Mouse (Mus musculus) heart, postnatal 4 days (tissue): ENCODE results near the gene Azin2. TPM values are rescaled to one million over a fixed set of nuclear protein-coding genes. Genes with fewer than 3 reads are reported as not detected.

ENCODE experiments used
- DNase-seq: peaks from one replicate; pipeline ENCODE4 v3.0.0; 2021
- total RNA-seq, 2 experiments: library from RNA; stranded (reverse); gene quantifications; 2 replicates each; pipeline ENCODE4 v1.2.3; 2021

The Azin2 gene
- total RNA-seq, 2 experiments from 2014 or later, result 7.7 to 8.7 TPM

DNA sequence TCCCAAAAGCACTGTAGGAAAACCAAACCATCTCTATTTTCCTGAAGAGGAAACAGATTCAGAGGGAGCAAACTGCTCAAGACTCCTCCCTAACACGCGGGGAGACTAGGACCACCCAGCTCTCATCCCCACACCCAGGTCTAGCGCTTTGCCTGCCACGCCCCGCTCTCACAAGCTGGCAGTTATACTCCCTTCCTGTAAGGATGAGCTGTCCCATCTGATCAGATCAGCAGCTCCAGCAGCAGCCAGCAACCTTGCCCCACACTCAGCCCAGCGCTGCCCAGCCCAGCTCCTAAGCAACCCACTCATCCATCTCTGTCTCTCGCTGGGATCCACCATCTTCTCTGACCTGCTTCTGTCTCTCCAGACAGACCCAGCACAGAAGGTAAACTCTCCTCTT lies 29.5 kb downstream of the Azin2 start:
- DNase-seq, result no peak

DNA sequence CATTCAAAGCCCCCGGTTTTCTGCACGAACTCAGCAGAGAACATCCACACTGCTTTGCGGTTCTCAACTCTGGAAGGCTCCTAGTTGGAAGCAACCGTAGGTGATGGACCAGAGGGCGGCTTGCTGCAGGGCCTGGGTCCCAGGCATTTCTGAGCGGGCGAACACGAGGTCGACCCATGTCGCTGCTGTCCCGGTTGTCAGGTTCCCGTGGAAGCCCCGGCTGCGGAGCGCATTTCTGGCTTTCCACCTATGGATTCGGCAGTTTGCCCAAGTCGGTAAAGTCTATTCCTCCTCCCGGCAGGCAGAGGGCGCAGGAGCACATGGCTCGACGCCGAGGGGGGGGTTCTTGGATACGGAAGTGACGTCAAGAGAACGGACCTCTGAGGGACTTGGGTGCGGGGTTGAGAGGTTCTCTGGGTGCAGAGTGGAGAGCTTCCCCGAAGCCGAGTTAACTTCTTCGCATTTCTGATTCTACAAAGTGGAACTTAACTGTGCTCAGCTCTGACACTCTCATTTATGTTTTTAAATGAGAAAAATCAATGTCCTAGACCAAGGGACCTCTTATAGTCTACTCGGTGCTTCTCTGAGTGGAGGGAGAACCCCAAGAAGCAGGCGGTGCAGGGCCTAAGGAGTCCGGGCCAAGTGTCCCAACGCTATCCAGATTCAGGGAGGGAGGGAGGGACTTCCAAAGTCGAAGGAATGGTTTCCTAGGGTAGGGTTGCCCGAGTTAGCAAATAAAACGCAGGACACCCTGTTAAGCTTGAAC lies 37.2 kb downstream of the Azin2 start:
- peak; percentile 87 for DNase-seq

DNA sequence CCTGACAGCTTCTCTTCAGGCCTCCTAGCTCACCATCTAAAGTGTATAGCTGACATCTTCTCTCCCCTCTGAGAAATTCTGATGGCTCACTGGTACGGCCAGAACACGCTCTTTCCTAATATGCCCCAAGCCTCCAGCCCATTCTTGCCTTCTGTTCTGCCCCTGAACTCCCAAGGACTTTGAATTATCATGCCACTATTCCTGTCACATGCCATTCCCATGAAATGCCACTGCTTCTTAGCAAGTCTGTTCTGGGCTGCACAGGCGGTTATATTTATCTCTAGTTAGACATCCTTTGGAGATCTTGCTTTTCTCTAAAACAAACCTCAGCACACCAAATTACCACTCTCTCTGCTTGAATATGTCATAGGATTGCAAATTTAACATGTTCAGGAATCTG lies 38.6 kb downstream of the Azin2 start:
- DNase-seq, result no peak

DNA sequence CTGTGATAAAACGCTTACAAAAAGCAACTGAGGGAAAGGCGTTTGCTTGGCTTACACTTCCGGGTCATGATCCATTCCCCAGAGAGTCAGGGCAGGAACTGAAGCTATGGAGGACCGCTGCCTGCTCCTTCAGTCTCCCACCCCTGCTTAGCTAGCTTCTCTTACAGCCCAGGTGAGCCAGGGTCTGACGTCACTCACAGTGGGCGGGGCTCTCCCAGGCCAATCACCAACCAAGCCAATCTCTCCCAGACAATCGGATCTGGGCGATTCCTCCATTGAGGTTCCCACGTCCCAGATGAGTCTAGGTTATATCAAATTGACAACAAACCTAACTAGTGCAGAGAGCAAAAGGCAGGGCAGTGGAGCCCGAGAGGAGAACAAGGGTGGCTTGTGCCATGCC lies 43.1 kb downstream of the Azin2 start:
- no peak for DNase-seq

DNA sequence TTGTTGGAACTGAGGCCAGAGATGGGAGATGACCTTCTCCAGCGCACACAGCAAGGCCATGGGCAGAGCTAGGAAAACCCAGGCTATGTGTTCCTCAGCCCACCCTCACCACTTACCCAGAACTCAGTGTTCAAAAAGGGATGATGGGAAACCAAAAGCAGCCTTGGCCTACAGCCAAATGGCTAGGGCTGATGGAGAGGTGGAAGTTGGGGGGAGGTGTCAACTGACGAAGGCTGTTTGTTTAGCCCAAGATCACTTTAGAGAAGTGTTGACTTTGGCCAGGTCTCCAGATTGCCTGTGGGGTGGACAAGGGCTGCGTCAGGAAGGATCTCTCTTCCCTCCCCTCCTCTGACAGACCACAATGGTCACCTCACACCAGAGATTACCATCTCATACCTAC lies 44.1 kb downstream of the Azin2 start:
- DNase-seq, result peak; percentile 31

DNA sequence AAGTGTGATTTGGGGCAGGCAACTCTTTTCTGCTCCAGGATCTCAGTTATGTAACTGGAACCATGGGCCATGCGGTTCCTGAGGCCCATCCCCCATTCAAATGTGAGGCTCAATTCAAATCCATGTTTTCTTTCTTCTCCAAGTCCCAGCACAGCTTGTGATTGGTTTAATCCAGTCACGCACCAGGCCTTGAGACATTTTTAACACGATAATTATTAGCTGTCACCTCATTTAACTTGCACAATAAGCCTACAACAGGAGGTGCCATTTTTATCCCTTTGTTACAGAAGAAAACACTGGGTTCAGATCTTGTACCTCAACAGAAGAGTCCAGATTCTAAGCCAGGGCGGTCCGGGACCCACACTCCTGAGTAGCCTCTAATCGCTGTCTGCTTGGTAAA lies 44.5 kb downstream of the Azin2 start:
- DNase-seq, result no peak

DNA sequence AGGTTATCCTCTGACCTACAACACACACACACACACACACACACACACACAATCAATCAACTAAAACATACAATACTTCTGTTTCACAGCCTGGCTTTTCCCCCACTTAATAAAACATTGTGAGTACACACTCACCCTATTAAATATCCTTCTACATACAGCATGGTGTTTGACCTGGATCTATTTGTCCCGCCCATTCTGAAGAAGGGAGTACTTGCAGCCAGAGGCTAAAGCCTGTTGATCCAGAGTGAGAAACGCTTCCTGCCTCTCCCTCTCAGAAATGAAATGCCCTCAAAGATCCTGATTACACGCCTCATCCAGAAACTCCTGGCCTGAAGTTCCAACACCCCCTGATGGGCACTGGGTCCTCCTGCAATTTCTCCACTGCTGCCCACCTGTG lies 45.1 kb downstream of the Azin2 start:
- DNase-seq, result no peak

DNA sequence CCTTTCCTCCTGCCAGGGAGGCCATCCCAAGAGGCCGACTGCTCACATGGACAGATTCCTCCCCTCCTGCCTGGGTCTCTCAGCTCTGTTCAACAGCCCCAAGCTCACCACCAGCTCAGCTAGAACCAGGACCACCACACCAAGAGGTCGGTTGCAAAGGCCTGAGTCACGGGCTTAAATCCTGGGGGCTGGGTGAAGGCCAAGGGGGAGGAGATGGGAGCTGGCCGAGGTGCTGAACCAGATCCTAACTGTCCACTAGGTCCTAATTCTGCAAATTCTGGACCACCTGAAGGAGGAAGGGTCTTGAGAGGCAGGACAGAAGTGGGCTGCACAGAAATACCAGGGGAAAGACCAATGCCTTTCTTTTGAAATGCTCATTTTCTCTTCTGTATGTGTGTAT lies 48.4 kb downstream of the Azin2 start:
- DNase-seq, result peak; percentile 62

DNA sequence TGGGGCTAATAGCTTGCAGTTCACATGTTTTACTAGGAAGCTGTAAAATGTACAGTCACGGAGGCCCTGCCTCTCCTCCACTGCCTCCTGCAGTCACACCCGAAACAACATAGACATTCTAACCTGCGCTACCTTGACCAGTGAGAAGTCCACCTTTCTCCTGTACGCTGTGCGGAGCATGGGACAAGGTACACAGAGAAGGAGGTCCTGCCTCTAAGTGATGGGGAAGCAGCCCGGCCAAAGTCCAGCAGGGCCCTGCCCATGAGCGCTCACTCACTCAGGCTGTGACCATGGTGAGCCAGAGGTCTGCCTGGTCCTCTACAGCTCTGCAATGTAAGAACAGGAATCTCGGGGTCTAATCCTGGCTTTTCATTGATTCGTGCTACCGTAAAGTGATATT lies 50.2 kb downstream of the Azin2 start:
- no peak for DNase-seq

DNA sequence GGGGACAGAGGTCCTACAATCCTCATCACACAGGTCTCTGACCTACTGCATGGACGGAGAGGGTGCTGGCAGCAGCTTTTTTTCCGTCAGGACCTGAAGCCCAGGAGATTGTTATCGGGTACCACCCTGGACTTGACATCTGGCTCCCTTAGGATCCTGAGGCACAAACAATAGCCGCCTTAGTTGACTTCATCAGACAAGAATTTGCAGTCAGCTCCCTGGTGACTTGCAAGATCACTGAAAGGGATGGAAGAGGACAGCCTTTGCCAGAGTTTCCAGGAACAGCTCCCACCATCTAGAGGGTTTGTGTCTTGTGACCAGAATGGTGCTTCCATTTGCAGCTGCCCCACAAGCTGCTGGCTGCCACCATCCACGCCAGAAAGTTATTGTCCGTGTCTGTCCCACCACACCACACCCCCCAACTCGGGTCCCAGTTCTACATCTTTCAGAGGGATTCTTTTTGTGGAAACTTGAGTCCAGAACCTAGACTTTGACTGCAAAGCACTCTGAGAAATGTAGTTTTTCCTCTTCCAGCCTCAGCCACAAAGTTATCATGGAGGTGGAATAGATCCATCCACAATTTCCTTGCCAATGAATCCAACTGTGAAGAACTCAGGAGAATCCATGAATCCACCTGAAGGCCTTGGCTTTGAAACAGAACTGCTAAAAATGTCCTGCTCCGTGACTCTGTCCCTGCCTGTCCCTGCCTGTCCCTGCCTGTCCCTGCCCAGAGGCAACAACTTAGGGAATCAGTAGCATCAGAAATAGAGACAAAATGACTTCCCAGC lies 51.8 kb downstream of the Azin2 start:
- DNase-seq, result no peak

DNA sequence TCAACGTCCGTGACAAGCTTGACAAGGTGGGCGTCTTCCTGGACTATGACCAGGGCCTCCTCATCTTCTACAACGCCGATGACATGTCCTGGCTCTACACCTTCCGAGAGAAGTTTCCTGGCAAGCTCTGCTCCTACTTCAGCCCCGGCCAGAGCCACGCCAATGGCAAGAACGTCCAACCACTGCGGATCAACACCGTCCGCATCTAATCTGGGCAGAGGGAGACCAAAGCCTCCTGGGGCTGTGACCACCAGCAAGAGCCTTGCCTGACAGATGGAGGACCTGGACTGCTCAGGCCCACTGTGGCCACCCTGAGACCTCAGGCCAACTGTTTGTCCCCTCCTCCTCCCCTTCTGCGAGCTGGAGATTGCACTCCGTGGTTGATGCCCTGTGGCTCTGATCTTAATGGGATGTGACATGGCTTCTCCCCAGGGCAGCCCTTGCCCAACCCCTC lies 52.8 kb downstream of the Azin2 start:
- DNase-seq, result no peak

DNA sequence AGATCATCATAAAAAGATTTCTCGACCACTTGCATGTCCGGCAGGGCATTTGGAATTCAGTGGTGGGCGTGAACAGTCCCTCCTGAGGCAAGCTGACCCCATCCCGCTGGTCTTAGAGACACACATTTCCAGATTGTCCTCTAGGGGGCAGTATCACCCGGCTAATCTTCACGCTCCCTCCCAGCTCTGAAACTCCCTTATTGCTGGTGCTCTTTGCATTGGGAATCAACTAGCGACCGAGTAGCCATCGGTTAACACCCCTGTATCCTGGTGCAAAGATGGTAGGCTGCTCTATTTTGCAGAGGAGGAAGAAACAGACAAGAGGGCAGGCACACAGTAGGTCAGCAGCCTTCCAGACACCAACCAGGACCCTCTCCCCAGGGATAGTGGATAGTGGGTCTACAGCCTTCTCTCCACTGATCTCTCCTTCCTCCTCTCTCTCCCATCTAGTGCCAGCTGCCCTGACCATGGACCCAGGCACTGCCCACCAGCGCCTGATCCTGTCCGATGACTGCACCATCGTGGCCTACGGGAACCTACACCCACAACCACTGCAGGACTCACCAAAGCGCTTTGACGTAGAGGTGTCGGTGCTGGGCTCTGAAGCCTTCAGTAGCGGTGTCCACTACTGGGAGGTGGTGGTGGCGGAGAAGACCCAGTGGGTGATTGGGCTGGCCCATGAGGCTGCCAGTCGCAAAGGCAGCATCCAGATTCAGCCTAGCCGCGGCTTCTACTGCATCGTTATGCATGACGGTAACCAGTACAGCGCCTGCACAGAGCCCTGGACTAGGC lies 53.5 kb downstream of the Azin2 start:
- peak; percentile 68 for DNase-seq

DNA sequence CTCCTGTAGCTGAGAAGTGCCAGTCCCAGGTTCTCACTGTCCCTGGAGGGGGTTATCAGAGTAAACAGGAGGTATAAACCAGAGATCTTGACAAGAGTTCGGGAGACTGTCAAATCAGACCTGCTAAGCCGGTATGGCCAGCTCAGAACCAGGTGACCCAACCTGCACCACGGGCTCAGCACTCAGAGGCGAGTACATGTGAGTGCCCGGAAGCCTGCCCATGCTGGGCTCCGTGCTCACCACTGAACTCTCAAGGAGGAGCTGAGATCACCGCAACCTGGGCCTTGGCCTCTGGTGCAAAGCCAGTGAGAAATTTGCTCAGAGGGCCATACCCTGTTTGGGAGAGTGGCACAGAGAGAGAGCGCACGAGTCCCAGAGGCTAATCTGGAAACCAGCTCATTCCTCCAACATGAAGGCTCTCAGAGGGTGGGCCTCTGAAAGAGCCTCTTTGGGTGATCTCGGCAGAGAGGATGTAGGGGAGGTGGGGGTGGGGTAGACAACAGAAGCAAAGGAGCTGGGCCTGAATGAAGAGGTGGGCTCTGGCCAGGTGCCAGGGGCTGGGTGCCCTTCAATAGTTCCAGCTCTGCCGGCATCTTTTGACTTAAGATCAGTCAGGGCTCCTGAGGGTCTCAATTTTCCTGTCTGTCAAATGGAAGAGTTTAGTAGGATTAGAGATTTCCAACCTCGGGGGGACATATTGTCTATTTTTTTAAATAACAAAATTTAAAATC lies 54.8 kb downstream of the Azin2 start:
- no peak for DNase-seq

DNA sequence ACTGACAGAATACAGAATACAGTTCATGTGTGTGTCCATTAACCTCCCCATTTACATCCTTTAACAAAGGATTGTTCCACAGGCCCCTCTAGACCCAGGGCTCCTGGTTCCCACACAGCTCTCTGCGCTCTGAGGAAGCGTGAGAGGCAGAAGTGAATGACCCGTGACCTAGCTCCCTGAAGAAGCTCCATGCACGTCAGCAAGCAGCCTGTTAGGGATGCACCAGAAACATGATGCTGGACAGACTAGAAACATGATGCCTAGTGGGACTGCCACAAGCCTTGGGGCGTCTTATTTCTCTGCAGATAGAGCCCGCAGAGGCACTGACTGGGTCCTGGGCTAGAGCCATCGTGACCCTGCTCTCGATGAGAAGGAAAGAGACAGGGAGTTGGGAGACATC lies 55.5 kb downstream of the Azin2 start:
- no peak for DNase-seq

DNA sequence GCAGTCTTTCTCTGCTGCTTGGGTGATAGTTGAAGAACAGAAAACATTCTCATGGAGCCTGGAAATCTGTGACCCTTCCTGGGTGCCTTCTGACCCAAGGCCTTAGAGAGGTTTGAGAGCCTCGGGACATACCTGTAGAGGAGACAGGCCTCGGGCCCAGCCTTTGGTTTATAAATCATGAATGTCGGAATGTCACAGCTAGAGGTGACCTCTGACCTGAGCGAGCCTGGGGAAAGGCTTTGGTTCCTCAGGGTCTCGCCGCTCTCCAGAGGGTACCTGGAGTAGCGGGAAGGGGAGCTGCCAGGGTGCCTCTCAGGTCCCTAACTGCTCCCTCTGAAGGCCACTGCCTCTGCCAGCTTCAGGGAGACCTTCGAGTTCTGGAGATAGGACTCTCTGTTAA lies 57.0 kb downstream of the Azin2 start:
- no peak for DNase-seq

DNA sequence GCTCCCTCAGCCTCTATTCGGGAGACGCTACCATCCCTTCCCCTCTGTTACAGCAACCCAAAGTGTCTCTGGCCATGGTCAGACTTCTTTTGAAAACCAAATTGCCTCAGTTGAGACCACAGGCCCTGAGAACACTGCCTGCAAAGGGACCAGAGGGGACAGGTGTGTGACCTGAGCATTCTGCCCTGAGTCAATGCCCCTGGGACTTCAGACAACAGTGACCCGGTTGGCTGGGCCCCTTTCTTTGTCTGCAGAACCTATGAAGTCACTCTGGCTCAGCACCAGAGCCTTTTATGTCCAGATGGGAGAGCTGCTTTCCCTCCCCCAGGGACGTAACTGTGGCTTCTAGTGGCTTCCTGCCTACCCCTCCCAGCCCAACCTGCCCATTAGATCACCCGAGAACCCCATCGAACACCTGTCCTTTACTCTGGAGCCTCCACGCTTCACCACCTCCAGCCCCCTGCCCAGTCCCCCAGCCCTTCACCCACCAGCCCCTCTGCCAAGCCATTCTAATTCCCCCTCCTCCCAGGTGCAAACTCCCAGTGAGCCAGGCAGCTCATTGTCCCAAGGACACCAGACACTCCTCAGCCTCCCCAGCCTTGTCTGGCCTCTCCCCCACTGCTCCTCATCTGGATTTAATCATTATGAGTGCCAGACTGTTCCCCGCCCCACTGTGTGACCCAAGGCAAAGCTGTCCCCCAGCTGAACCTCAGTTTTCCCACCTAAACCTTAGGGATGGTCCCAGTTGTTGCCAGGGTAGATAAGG lies 58.0 kb downstream of the Azin2 start:
- no peak for DNase-seq

DNA sequence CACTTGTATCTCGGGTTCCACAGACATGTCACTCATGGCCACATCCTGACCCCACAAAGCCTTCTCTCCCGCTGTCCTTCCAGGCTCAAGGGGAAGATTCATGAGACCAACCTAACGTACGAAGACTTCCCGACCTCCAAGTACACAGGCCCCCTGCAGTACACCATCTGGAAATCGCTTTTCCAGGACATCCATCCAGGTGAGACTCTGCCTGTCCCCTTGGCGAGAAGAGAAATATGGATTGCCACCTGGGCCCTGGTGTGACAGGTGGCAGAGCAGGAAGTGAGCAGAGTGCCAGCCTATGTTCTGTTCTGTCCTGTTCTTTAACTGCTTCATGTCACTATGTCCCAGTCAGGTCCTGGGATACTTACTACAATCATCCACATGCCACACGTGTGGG lies 59.9 kb downstream of the Azin2 start:
- DNase-seq, result no peak

DNA sequence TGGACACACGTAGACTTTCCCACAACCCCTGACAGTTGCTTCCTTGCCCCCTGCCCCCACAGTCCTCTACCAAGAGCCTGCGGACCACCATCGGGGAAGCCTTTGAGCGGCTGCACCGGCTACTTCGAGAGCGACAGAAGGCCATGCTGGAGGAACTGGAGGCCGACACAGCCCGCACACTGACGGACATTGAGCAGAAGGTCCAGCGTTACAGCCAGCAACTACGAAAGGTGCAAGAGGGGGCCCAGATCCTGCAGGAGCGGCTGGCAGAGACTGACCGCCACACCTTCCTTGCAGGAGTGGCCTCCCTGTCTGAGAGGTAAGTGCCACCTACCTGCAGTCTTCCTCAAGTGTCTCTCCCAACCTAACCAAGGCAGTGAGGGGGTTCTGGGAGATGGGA lies 61.8 kb downstream of the Azin2 start:
- no peak for DNase-seq

DNA sequence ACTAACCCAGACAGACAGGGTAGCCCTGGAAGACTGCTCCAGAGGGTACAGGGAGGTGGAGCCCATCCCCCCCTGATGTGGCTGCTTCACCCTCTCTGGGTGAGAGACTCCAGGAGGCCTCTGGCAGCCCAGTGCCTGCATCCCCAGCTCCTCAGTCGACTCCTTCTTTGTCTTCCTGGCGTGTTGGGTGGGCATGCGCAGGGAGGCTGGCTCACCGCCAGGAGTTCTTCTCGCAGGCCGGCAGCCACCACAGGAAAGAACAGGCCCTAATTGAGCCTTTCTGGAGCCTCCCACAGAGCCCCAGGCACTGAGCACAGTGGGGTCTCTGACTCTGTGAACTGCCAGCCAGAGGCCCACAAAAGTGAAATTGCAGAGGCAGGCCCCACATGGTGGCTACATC lies 62.9 kb downstream of the Azin2 start:
- peak; percentile 86 for DNase-seq

DNA sequence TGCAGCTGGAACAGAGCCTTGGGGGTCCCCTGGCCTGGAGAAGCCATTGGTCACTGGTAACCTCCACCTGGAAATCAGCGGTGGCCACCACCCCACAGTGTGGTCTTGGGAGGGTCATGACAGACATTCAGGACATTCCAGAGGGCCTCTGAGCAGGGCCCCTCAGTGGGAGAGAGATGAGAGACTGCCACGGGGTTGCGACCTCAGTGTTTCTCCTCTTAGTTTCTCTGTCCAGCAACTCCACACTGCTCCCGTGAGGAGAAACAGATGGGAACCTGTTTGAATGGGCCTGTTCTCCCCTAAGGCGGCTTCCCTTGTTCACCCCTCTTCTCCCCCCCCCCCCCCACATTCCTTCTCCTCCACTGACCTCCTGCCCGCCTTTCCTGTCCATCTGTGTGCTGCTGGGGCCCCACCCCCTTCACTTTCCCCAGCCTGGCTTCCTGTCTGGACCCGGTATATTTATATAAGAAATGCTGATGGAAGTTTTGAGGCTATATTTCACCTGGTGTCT lies 64.3 kb downstream of the Azin2 start:
- peak; percentile 44 for DNase-seq

DNA sequence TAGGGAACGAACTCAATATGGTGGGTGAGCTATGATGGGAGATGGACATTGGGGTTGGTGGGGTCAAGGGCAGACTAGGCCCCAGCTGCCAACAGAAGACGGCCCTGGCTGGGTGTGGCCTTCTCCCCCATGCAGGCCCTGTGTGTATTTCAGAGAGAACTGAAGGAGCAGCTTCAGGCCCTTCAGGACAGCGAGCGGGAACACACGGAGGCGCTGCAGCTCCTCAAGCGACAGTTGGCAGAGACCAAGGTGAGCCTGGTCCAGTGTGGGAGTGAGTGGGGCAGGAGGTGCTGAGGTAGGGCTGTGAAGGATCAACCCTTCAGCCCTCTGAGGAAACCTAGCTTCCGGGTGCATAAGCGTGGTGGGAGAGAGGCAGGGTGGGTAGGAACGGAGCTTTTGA lies 65.6 kb downstream of the Azin2 start:
- DNase-seq, result no peak

DNA sequence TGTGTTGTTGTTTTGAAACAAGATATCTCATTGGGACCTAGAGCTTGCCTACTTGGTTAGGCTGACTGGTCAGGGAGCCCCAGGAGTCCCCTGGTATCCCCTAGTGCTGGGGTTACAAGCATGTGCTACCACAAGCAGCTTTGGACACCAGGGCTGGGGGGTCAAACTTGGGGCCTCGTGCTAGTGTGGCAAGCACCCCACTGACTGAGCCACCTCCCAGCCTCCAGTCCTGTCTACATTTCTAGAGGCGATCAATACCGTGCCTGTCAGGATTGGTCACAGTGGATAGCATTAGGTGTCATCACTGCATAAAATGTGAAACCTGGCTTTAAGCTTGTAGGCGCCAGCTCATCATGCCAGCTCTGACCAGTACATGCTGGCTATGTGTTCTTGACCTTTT lies 66.4 kb downstream of the Azin2 start:
- no peak for DNase-seq
